Mouse (Mus musculus) olfactory bulb, adult 2 months (tissue): ENCODE data around the gene Plcb1. TPM values are rescaled to one million over a fixed set of nuclear protein-coding genes. Genes with fewer than 3 reads are reported as not detected.
A peak's percentile ranks its signal among the peaks of the same experiment; 100 is the strongest.

Source experiments
- H3K27ac ChIP-seq: fragments of 200-500 bp; 2 replicates; pipeline ENCODE4 v1.5.1; 2012; ENCODE audit warnings: low read depth, low read length; ENCODE audit not compliant: insufficient read depth
- H3K4me1 ChIP-seq: fragments of 200-500 bp; 2 replicates; pipeline ENCODE4 v1.6.1; 2012; ENCODE audit warnings: low read length; ENCODE audit not compliant: control insufficient read depth, insufficient read depth
- H3K4me3 ChIP-seq: fragments of 200-500 bp; 2 replicates; pipeline ENCODE4 v1.5.1; 2012; ENCODE audit warnings: mild to moderate bottlenecking, low read depth, low read length, moderate library complexity; ENCODE audit not compliant: insufficient read depth
- CTCF ChIP-seq: fragments of 200-500 bp; IDR thresholded peaks from 2 replicates; pipeline ENCODE4 v1.5.1; 2012; ENCODE audit warnings: low read depth, mild to moderate bottlenecking, low read length, moderate library complexity; ENCODE audit not compliant: insufficient read depth
- POLR2A ChIP-seq: fragments of 200-500 bp; IDR thresholded peaks from 2 replicates; pipeline ENCODE4 v1.6.1; 2012; ENCODE audit warnings: mild to moderate bottlenecking, low read depth, low read length, moderate library complexity; ENCODE audit not compliant: insufficient read depth
- WGBS: fragments of 180-500 bp; shearing (Covaris S2); methylation state at CpG from one replicate; pipeline ENCODE4 v1.1.7; 2018; 5-methylcytosine and 5-hydroxymethylcytosine counted together
- polyA plus RNA-seq: library from polyadenylated mRNA; stranded (reverse); fragments of >200 nt; gene quantifications from 2 replicates; pipeline ENCODE4 v1.2.4, GENCODE M21; 2012; ENCODE audit warnings: low replicate concordance; ENCODE audit not compliant: missing spikeins, insufficient read depth, insufficient read length

Gene Plcb1
- polyA plus RNA-seq, 1 experiment: 72.1 TPM

- H3K4me1 ChIP-seq: 0 out of 2 replicates have a peak, but pooled peaks cover 2% of the 10 kb centered on the region
- no peak overlapping the region for H3K27ac ChIP-seq
- WGBS: 85% methylated on average over 6 of the region's 6 CpGs
- TF ChIP-seq CTCF (no peak), POLR2A (no peak)
- no peak overlapping the region for H3K4me3 ChIP-seq
Measured at GRCm38 (mm10) chr2:134935970-134936649, 150.2 kb downstream of the Plcb1 start.

DNA sequence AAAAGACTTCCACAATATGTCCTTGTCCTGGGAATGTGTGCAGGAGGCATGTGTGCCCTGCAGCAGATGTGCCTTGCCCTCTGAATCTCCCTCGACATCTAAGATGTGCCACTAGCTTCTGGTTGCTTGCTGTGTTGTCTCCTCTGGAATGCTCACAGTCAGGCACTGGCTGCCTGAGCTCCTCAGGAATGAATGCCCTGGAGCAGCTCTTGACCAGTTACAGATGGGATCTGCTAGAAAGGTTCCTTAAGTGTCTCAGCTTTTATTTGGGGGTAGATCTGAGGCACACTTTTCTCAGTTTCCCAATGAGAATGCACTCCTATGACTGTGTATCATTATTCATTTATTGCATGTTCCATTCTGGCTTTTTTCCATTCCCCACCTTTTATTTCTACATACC, 151.8 kb downstream of the Plcb1 start:
- peaks cover 2% of the 10 kb centered on the region; the same call in 1 of the 2 replicates for H3K4me1 ChIP-seq
- H3K27ac ChIP-seq: no peak overlapping the region
- WGBS: 76% methylated on average over 1 of the region's 1 CpGs
- H3K4me3 ChIP-seq: no peak overlapping the region
- TF ChIP-seq POLR2A: no peak
- TF ChIP-seq CTCF: no peak

- Histone ChIP-seq H3K27ac (no peak overlapping the region), H3K4me3 (no peak overlapping the region), H3K4me1 (peaks cover 2% of the 10 kb centered on the region; the same call in 1 of the 2 replicates)
- 81% methylated on average over 4 of the region's 4 CpGs for WGBS
- TF ChIP-seq POLR2A (no peak), CTCF (no peak)
Measured at GRCm38 (mm10) chr2:134942039-134942438, 156.2 kb downstream of the Plcb1 start.

- TF ChIP-seq POLR2A: no peak
- no peak for TF ChIP-seq CTCF
- 30% methylated on average over 2 of the region's 2 CpGs for WGBS
- Histone ChIP-seq H3K27ac (no peak overlapping the region), H3K4me3 (no peak overlapping the region), H3K4me1 (peaks cover 2% of the 10 kb centered on the region; the same call in 1 of the 2 replicates)
Measured at GRCm38 (mm10) chr2:134942919-134943318, 157.1 kb downstream of the Plcb1 start.

GRCm38 (mm10) chr2:134946331-134946730, 160.5 kb downstream of the Plcb1 start:
- no peak overlapping the region for H3K27ac ChIP-seq
- WGBS: 84% methylated on average over 8 of the region's 8 CpGs
- peaks cover 2% of the 10 kb centered on the region; the same call in 1 of the 2 replicates for H3K4me1 ChIP-seq
- H3K4me3 ChIP-seq: no peak overlapping the region
- TF ChIP-seq POLR2A: no peak
- no peak for TF ChIP-seq CTCF

- Histone ChIP-seq H3K27ac (no peak overlapping the region), H3K4me1 (peaks cover 2% of the 10 kb centered on the region; the same call in 1 of the 2 replicates), H3K4me3 (no peak overlapping the region)
- 35% methylated on average over 1 of the region's 1 CpGs for WGBS
- TF ChIP-seq CTCF: no peak
- TF ChIP-seq POLR2A: no peak
Measured at GRCm38 (mm10) chr2:134946911-134947310, 161.0 kb downstream of the Plcb1 start.

DNA sequence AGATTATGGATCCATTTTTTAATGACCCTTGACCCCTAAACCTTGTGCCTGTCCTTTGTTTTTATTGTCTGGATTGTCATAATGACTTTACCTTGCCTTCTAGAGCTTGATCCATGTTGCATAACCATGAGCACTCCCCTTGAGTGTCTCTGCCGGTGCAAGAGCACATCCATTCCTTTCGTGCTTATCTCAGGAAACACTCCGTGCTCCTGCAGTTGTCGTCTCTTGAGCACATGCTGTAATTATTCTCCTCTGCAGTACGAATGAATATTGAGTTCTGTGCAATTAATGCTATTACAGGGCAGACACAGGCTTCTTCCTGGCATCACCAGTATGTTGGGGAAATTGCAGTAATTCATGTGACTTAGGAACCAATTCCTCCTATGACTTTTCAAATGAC, 166.2 kb downstream of the Plcb1 start:
- Histone ChIP-seq H3K27ac (peak overlapping the region; percentile 84), H3K4me3 (no peak overlapping the region), H3K4me1 (peaks cover 2% of the 10 kb centered on the region)
- TF ChIP-seq POLR2A: no peak
- no peak for TF ChIP-seq CTCF
- 17% methylated on average over 5 of the region's 5 CpGs for WGBS

GRCm38 (mm10) chr2:134956436-134956835, 170.6 kb downstream of the Plcb1 start:
- 78% methylated on average over 4 of the region's 4 CpGs for WGBS
- Histone ChIP-seq H3K4me3 (no peak overlapping the region), H3K4me1 (peaks cover 2% of the 10 kb centered on the region), H3K27ac (no peak overlapping the region)
- TF ChIP-seq POLR2A: no peak
- no peak for TF ChIP-seq CTCF

- H3K4me3 ChIP-seq: no peak overlapping the region
- H3K27ac ChIP-seq: no peak overlapping the region
- TF ChIP-seq CTCF (no peak), POLR2A (no peak)
- peaks cover 5% of the 10 kb centered on the region; the same call in 1 of the 2 replicates for H3K4me1 ChIP-seq
- 47% methylated on average over 4 of the region's 4 CpGs for WGBS
Measured at GRCm38 (mm10) chr2:134966131-134966530, 180.3 kb downstream of the Plcb1 start.

DNA sequence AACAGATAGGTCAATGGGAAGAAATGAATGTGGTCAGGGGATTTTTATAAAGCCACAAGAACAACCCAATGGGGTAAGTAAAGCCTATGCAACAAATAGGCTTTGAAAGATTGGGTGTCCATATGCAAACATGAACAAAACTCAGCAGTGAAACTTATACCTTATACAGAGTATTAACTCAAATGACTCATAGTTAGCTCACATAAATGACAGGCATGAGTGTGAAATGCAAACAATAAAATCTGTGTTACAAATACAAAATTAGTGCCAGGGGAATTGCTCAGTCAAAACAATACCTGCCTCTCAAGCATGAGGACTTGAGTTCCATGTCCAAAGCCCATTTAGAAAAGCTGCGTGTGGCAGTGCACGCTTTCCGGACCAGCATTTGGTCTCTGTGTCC, 182.5 kb downstream of the Plcb1 start:
- no peak overlapping the region for H3K4me3 ChIP-seq
- 95% methylated on average over 3 of the region's 3 CpGs for WGBS
- no peak for TF ChIP-seq CTCF
- no peak for TF ChIP-seq POLR2A
- peaks cover 3% of the 10 kb centered on the region; the same call in 1 of the 2 replicates for H3K4me1 ChIP-seq
- no peak overlapping the region for H3K27ac ChIP-seq
